Mouse (Mus musculus) liver, embryonic 14.5 days (tissue): Measurements from ENCODE around the gene Dars.

Experiments used
- CTCF ChIP-seq: IDR thresholded peaks from 2 replicates; pipeline ENCODE4 v1.5.1; 2016; ENCODE audit warnings: antibody characterized with exemption, low read depth, control low read depth
- EP300 ChIP-seq: IDR thresholded peaks from 2 replicates; pipeline ENCODE4 v1.6.1; 2016; ENCODE audit warnings: antibody characterized with exemption, low read depth

DNA sequence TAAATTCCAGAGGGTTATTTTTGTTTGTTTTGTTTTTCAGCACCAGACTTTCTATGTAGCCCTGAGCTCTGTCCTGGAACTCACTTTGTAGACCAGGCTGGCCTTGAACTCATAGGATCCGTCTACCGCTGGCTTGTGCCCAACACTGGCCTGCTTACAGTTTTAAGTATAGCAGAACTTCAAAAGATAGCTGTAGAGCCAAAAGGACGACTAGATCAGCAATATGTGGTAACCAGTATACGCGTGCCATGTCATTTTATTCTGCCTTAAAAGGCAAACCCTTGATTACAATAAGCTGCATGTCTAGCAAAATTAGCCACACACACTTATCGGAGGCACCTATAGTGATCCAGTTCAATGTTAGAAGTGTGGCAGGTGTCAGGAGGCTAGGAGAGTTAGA, 58.9 kb downstream of the Dars start:
- TF ChIP-seq EP300 (no peak), CTCF (no peak)
